ENCODE assay signal across 8 mouse cellular contexts in the genomic region with DNA sequence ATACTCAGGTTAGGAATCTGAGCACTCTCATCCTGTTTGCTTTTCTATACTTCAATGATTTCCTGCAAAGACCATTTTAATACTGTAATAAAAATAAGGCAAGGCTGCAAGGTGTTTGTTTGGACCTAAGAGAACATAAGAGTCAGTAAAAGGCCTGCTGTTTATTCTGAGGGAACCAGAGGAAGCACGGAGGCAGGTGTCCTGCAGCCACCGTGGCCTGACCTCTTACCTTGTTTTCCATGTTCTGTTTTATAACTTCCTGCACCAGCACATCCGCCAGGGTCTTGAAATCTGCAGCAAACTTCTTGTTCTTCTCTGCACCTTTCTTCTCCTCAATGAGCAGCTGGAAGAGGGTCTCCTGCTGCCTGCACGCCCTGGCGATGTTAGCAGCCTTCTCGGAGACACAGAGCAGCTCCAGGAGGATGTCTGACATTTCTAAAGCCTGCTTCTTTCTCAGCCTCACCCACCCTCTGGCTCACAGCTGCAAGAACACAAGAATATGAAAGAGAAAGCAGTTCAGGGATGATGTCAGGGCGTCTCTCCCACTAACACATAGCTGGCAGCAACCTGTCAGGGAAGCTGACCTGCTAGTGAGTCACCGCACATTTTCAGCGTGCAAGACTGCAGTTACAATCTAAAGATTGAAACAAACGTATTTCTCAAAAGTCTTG. TPM values are rescaled to one million over a fixed set of nuclear protein-coding genes. Genes with fewer than 3 reads are reported as not detected.
DNase-seq lines count a peak whose midpoint lies in the region; ATAC-seq and TF ChIP-seq lines count a peak whose summit lies in the region.

No protein-coding gene starts in this region.

- no peaks in the 10 kb centered on the region for H3K27me3 ChIP-seq in spleen, adult 2 months (ENCODE audit: control insufficient read depth, insufficient read depth, low read length)

- H3K4me1 ChIP-seq in spleen, adult 2 months (ENCODE audit: control insufficient read depth, insufficient read depth, insufficient read length), result peaks cover 12% of the 10 kb centered on the region

- H3K4me3 ChIP-seq in spleen, adult 2 months (ENCODE audit: extremely low read depth, insufficient read depth, insufficient read length), result peak overlapping the region; percentile 53
- peak overlapping the region; percentile 14; the same call in 1 of the 2 replicates for H3K4me3 ChIP-seq in macrophage (ENCODE audit: inconsistent target)

- H3K79me2 ChIP-seq in macrophage (ENCODE audit: inconsistent target), result no peaks in the 10 kb centered on the region; the same call in 1 of the 2 replicates

- ATAC-seq in hematopoietic stem cell, adult 5-6 weeks (replicated peaks in 1 of 2; ENCODE audit: insufficient read depth in 1 of 2, low FRiP score in 2 of 2, low TSS enrichment in 1 of 2, low read depth in 1 of 2, poor library complexity in 2 of 2, severe bottlenecking in 2 of 2), result peak; percentile 57 to 62

- intact Hi-C loops in gastrocnemius, postnatal 36 days (cut with DNase I), result no loop called here

- peaks cover 10% of the 10 kb centered on the region; the same call in 1 of the 2 replicates for H3K36me3 ChIP-seq in spleen, adult 2 months (ENCODE audit: control insufficient read depth, insufficient read depth, low read length)
- H3K36me3 ChIP-seq in macrophage (ENCODE audit: inconsistent target), result peaks cover 17% of the 10 kb centered on the region

- peak overlapping the region; percentile 80 for H3K27ac ChIP-seq in spleen, adult 2 months (ENCODE audit: insufficient read depth, low read length)
- H3K27ac ChIP-seq in macrophage, result peak overlapping the region; percentile 76

- TF ChIP-seq POLR2A in spleen, adult 2 months (IDR thresholded peaks at IDR 0.05; ENCODE audit: low read depth, low read length), result no peak

- no peak for TF ChIP-seq CTCF in spleen, adult 2 months (IDR thresholded peaks at IDR 0.05; ENCODE audit: extremely low read depth, insufficient read depth, insufficient read length, insufficient replicate concordance)

- peak; percentile 30 for DNase-seq in gastrocnemius, adult 18-20 months (ENCODE audit: low spot score)
- no peak for DNase-seq in gastrocnemius, postnatal 36 days
- peak; percentile 24 to 27 for DNase-seq in spleen, adult 2 months (ENCODE audit: low read depth in 1 of 2, low spot score in 2 of 2)
- no peak for DNase-seq in spleen, postnatal 14 days (ENCODE audit: low spot score in 2 of 2)
- peak; percentile 21 to 48 for DNase-seq in thymus, adult 18-20 months
- DNase-seq in Muller cell, postnatal 12 days (ENCODE audit: inconsistent ontology term), result no peak

- WGBS in spleen, adult 2 months, result 3% methylated on average over 10 of the region's 10 CpGs
- 13% methylated on average over 10 of the region's 10 CpGs for WGBS in macrophage (ENCODE audit: missing documents)

RNA-seq across cellular contexts. Expression of gene Inpp1, which starts 18.3 kb away (rescaled TPM):
- total RNA-seq in gastrocnemius, adult 18-20 months (2021), result 1 to 10 TPM; 3.7 to 4.4 TPM
- total RNA-seq in gastrocnemius, postnatal 36 days (2021), result 1 to 10 TPM; 6.6 to 9.0 TPM
- 11.3 and 12.1 TPM in 2 replicates for polyA plus RNA-seq in spleen, adult 2 months (2012; rRNA removed)
- total RNA-seq in hematopoietic stem cell, adult 5-6 weeks (2017), result 26.5 and 31.8 TPM in 2 replicates
- 10 to 100 TPM in 21 of 26 experiments, 1 to 10 TPM in 5; 5.8 to 53.8 (median 21.6) TPM for total RNA-seq in macrophage (2018; cell fraction: chromatin; rRNA removed)
- total RNA-seq in macrophage (2018; cell fraction: cytosol; rRNA removed), result 10 to 100 TPM in 14 of 26 experiments, 1 to 10 TPM in 12; 5.0 to 25.0 (median 12.8) TPM
- 10 to 100 TPM in 20 of 26 experiments, 1 to 10 TPM in 6; 6.0 to 36.9 (median 18.4) TPM for total RNA-seq in macrophage (2018; cell fraction: nucleus; rRNA removed)
- polyA plus RNA-seq in macrophage (2018), result 7.0 to 13.9 TPM (median 10.2 TPM) in 3 replicates

RNA-seq across cellular contexts. Expression of gene Hibch, which starts 45.5 kb away (rescaled TPM):
- 10 to 100 TPM; 34.1 to 38.4 TPM for total RNA-seq in gastrocnemius, adult 18-20 months (2021)
- 10 to 100 TPM; 35.7 to 37.3 TPM for total RNA-seq in gastrocnemius, postnatal 36 days (2021)
- 7.4 and 7.6 TPM in 2 replicates for polyA plus RNA-seq in spleen, adult 2 months (2012; rRNA removed)
- total RNA-seq in hematopoietic stem cell, adult 5-6 weeks (2017), result 69.9 and 187 TPM in 2 replicates
- 10 to 100 TPM in 18 of 26 experiments, 1 to 10 TPM in 8; 1.9 to 43.8 (median 20.9) TPM for total RNA-seq in macrophage (2018; cell fraction: chromatin; rRNA removed)
- 10 to 100 TPM in 18 of 26 experiments, 1 to 10 TPM in 8; 7.2 to 13.0 (median 10.6) TPM for total RNA-seq in macrophage (2018; cell fraction: cytosol; rRNA removed)
- 10 to 100 TPM in 15 of 26 experiments, 1 to 10 TPM in 11; 2.2 to 25.8 (median 10.9) TPM for total RNA-seq in macrophage (2018; cell fraction: nucleus; rRNA removed)
- polyA plus RNA-seq in macrophage (2018), result 10.5 to 28.5 TPM (median 18.1 TPM) in 3 replicates

Comparison
In these comparisons a context has a peak if more than half of its experiments do, and no peak if none do; other contexts are left out.
1. DNase-seq: peak in gastrocnemius, adult 18-20 months (single experiment), spleen, adult 2 months (2 of 2) and thymus, adult 18-20 months (2 of 2); none in gastrocnemius, postnatal 36 days (0 of 2), spleen, postnatal 14 days (0 of 2) and Muller cell, postnatal 12 days (single experiment).